Mouse (Mus musculus) stomach, postnatal 0 days (tissue): ENCODE data around the gene Lrrc55.

Source experiments
- CTCF ChIP-seq: IDR thresholded peaks from 2 replicates; pipeline ENCODE4 v1.5.1; 2016; ENCODE audit warnings: antibody characterized with exemption, low read depth, mild to moderate bottlenecking, moderate library complexity
- EP300 ChIP-seq: optimal IDR thresholded peaks from 2 replicates; pipeline ENCODE3; 2016; ENCODE audit warnings: antibody characterized with exemption

- TF ChIP-seq CTCF, result no peak
- TF ChIP-seq EP300, result no peak
Observed at GRCm38 (mm10) chr2:85178139-85178800, 18.7 kb downstream of the Lrrc55 start.
